Mouse (Mus musculus) myocyte (in vitro differentiated cells): ENCODE measurements around the gene Prox1. TPM values are rescaled to one million over a fixed set of nuclear protein-coding genes. Genes with fewer than 3 reads are reported as not detected.

Experiments
- H3K27me3 ChIP-seq: one replicate; pipeline ENCODE4 v1.6.1; 2011; ENCODE audit not compliant: control insufficient read depth, insufficient read depth, insufficient read length
- H3K36me3 ChIP-seq: one replicate; pipeline ENCODE4 v1.6.1; 2011; ENCODE audit not compliant: control insufficient read depth, insufficient read depth
- H3K4me2 ChIP-seq: one replicate; pipeline ENCODE4 v1.6.1; 2011; ENCODE audit warnings: low read depth, control low read depth
- H3K4me3 ChIP-seq: one replicate; pipeline ENCODE4 v1.5.1; 2011; ENCODE audit warnings: mild to moderate bottlenecking, control low read depth, moderate library complexity
- H3K79me2 ChIP-seq: one replicate; pipeline ENCODE4 v1.6.1; 2011; ENCODE audit not compliant: control insufficient read depth, insufficient read depth
- H3ac ChIP-seq: one replicate; pipeline ENCODE4 v1.6.1; 2011; ENCODE audit not compliant: control insufficient read depth, insufficient read length
- CEBPB ChIP-seq: IDR thresholded peaks from 2 replicates; pipeline ENCODE4 v1.6.1; 2011; ENCODE audit warnings: mild to moderate bottlenecking, moderate library complexity; ENCODE audit not compliant: poor library complexity, insufficient read depth, severe bottlenecking
- E2F4 ChIP-seq: IDR thresholded peaks from one replicate; pipeline ENCODE4 v1.6.1; 2011; ENCODE audit warnings: mild to moderate bottlenecking, control low read depth, moderate library complexity; ENCODE audit not compliant: insufficient read depth
- MAX ChIP-seq: IDR thresholded peaks from one replicate; pipeline ENCODE4 v1.6.1; 2011; ENCODE audit warnings: low read depth, mild to moderate bottlenecking, control low read depth
- MYOD1 ChIP-seq, 3 experiments: IDR thresholded peaks; one replicate each; pipeline ENCODE4 v1.6.1; 2011; ENCODE audit warnings: control low read depth in 2 of 3, low read depth in 2 of 3, mild to moderate bottlenecking in 2 of 3, moderate library complexity in 1 of 3; ENCODE audit not compliant: insufficient read length in 2 of 3, control insufficient read depth in 1 of 3
- MYOG ChIP-seq, 3 experiments: IDR thresholded peaks; one replicate each; pipeline ENCODE4 v1.6.1; 2011; ENCODE audit warnings: control low read depth in 2 of 3, low read depth in 2 of 3, mild to moderate bottlenecking in 2 of 3; ENCODE audit not compliant: insufficient read length in 2 of 3, control insufficient read depth in 1 of 3, insufficient read depth in 1 of 3
- POLR2A ChIP-seq: IDR thresholded peaks from one replicate; pipeline ENCODE4 v1.6.1; 2011; ENCODE audit warnings: low read depth, mild to moderate bottlenecking, control low read depth, moderate library complexity; ENCODE audit not compliant: insufficient read length
- POLR2AphosphoS2 ChIP-seq: IDR thresholded peaks from one replicate; pipeline ENCODE4 v1.6.1; 2011; ENCODE audit warnings: low read depth, control low read depth; ENCODE audit not compliant: insufficient read length
- REST ChIP-seq: IDR thresholded peaks from one replicate; pipeline ENCODE4 v1.6.1; 2011; ENCODE audit warnings: mild to moderate bottlenecking, control low read depth, moderate library complexity; ENCODE audit not compliant: insufficient read depth, insufficient read length
- SRF ChIP-seq: IDR thresholded peaks from one replicate; pipeline ENCODE4 v1.6.1; 2011; ENCODE audit warnings: low read depth; ENCODE audit not compliant: control insufficient read depth, insufficient read length
- TCF12 ChIP-seq: IDR thresholded peaks from one replicate; pipeline ENCODE4 v1.6.1; 2011; ENCODE audit warnings: mild to moderate bottlenecking, control low read depth; ENCODE audit not compliant: poor library complexity, insufficient read depth, severe bottlenecking
- TCF3 ChIP-seq: IDR thresholded peaks from one replicate; pipeline ENCODE4 v1.6.1; 2011; ENCODE audit warnings: low read depth, control low read depth; ENCODE audit not compliant: insufficient read length
- USF1 ChIP-seq: IDR thresholded peaks from one replicate; pipeline ENCODE4 v1.6.1; 2011; ENCODE audit warnings: low read depth, mild to moderate bottlenecking, control low read depth, moderate library complexity
- polyA plus RNA-seq: library from polyadenylated mRNA; unstranded; fragments of >200 nt; fragmentation: generic; extraction: Trizol; gene quantifications from one replicate; pipeline ENCODE4 v1.2.1, GENCODE M21; 2012; ENCODE audit warnings: missing spikeins

The Prox1 gene
- polyA plus RNA-seq, 1 experiment: 0.13 TPM

DNA sequence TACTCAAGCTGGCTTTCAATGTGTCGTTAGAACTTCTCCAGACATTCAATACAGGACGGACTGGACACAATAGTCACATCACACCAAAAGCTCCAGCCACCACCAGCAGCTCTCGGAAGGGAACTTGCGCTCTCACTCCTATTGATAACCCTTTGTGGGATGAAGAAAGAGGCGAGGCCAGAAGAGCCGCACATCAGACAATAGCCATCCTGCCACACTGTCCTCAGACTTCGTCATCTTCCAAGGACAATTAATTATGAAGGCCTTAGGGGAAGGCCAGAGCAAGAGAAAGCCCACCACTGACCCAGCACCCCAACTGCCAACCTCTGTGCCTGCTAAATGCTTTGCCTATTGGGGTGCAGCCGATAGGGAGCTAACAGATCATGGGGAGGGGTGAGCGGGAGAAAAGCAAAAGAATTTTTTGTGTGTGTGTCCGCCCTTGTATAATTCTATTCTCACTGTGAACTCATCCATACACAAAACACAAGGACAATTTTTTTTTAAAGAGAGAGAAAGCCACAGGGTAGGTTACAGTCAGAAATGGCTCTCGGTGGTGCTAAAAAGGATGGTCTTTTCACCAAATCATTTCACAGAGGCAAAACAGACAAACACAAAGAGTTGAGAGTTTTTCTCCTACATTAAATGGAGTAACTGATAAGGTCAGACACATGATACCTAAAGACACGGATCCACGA is 30.7 kb downstream of the Prox1 start:
- H3K36me3 ChIP-seq: no peaks in the 10 kb centered on the region
- H3K4me2 ChIP-seq: no peak overlapping the region
- no peaks in the 10 kb centered on the region for H3K27me3 ChIP-seq
- H3K4me3 ChIP-seq: no peak overlapping the region
- TF ChIP-seq TCF3 (no peak), CEBPB (no peak)
- no peak overlapping the region for H3ac ChIP-seq
- H3K79me2 ChIP-seq: no peaks in the 10 kb centered on the region

DNA sequence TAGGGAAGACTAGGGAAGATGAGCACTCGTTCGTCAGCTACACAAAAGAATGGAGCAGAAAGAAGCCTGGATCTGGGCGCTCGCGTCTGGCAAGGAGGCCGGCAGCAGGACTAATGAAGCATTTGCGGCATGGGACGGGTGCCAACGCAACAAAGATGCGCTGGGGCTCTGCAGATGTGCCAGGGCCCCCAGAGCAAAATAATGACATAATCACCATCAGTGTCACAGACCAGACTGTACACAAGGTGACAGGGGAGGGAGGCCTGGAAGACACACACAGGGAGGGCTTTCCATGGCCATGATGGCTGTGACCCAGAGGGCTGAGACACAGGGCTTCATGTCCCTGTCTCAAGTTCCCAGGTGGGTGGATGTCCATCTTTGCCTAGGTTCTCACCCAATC is 32.6 kb downstream of the Prox1 start:
- TF ChIP-seq TCF3 (no peak), USF1 (no peak), TCF12 (no peak), POLR2AphosphoS2 (no peak), SRF (no peak), REST (no peak), MAX (no peak), E2F4 (no peak), POLR2A (no peak), MYOD1 (IDR thresholded peaks at IDR 0.05; ENCODE audit: control insufficient read depth in 1 of 3, insufficient read length in 2 of 3, low read depth in 2 of 3) (no peak), CEBPB (no peak), MYOG (IDR thresholded peaks at IDR 0.05; ENCODE audit: control insufficient read depth in 1 of 3, insufficient read depth in 1 of 3, insufficient read length in 2 of 3, low read depth in 2 of 3) (no peak)
- no peaks in the 10 kb centered on the region for H3K79me2 ChIP-seq
- no peak overlapping the region for H3K4me3 ChIP-seq
- no peak overlapping the region for H3ac ChIP-seq
- no peaks in the 10 kb centered on the region for H3K27me3 ChIP-seq
- H3K36me3 ChIP-seq: no peaks in the 10 kb centered on the region
- no peak overlapping the region for H3K4me2 ChIP-seq

DNA sequence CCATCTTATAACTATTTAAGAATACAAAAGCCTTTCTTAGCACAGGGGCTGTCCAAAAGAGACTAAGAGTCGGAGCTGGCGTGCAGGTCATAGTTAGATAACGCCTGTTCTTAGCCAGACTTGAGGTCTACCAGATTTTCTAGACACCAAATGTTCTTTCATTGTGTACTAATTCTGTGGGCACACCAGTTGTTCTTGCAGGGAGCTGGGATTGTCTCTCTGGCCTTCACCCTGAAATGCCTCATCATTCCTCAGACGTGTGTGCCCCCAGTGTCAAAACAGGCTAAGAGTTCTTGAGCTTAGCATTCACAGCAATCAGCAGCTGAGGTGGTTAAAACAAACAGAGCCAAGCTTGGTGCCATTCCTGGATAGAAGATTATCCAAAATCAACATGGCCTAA is 37.6 kb downstream of the Prox1 start:
- Histone ChIP-seq H3ac (no peak overlapping the region), H3K36me3 (no peaks in the 10 kb centered on the region), H3K79me2 (no peaks in the 10 kb centered on the region), H3K4me2 (no peak overlapping the region), H3K27me3 (no peaks in the 10 kb centered on the region), H3K4me3 (no peak overlapping the region)
- TF ChIP-seq MYOG (IDR thresholded peaks at IDR 0.05; ENCODE audit: control insufficient read depth in 1 of 3, insufficient read depth in 1 of 3, insufficient read length in 2 of 3, low read depth in 2 of 3) (peak in 2 of 3 experiments; percentile 36 to 76), TCF3 (no peak), MYOD1 (IDR thresholded peaks at IDR 0.05; ENCODE audit: control insufficient read depth in 1 of 3, insufficient read length in 2 of 3, low read depth in 2 of 3) (peak in 1 of 3 experiments; percentile 46)

DNA sequence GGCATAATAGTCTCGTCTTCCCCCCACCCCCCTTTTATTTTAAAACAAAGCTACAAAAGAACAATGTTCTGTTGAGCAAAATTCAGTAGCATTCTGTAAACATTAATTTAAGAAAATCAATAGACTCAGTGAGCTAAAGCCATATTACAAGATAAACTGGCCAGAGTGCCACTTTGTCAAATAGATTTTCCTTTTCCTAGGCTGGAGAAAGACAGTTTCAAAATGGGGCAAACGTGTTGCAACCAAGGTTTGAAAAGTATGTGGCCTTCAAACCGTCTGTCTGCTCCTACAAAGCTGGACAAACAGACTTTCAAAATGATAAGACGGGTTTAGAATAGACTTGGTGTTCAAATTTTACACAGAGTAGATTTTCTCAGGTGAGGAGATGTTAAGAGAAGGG is 39.6 kb downstream of the Prox1 start:
- TF ChIP-seq E2F4: no peak
- TF ChIP-seq USF1: no peak
- no peak for TF ChIP-seq SRF
- no peak for TF ChIP-seq MAX
- no peak for TF ChIP-seq MYOG (IDR thresholded peaks at IDR 0.05; ENCODE audit: control insufficient read depth in 1 of 3, insufficient read depth in 1 of 3, insufficient read length in 2 of 3, low read depth in 2 of 3)
- TF ChIP-seq POLR2A: no peak
- no peak for TF ChIP-seq REST
- no peak for TF ChIP-seq TCF12
- TF ChIP-seq CEBPB: no peak
- no peak for TF ChIP-seq POLR2AphosphoS2
- TF ChIP-seq TCF3: no peak
- no peak for TF ChIP-seq MYOD1 (IDR thresholded peaks at IDR 0.05; ENCODE audit: control insufficient read depth in 1 of 3, insufficient read length in 2 of 3, low read depth in 2 of 3)

DNA sequence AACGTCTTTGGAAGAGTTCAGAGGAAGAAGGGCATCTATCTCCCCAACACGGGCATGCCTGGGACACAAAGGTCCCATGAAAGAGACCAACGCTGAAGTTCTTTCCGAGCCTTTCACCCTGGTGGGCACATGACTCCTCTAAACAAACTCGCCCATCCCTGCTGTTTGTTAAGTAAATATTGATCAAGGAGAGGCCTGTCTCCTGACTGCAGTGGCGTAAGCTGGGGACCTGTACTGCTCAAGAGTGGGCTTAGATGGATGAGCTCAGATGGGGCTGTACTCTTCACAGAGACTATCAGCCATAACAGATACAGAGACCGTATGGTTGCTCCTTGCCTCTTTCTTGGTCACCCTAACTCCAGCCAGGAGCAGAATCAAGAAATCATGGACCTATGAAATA is 41.0 kb downstream of the Prox1 start:
- H3ac ChIP-seq: no peak overlapping the region
- H3K36me3 ChIP-seq: no peaks in the 10 kb centered on the region
- no peaks in the 10 kb centered on the region for H3K79me2 ChIP-seq
- H3K27me3 ChIP-seq: no peaks in the 10 kb centered on the region
- TF ChIP-seq TCF12: no peak
- TF ChIP-seq MYOD1 (IDR thresholded peaks at IDR 0.05; ENCODE audit: control insufficient read depth in 1 of 3, insufficient read length in 2 of 3, low read depth in 2 of 3): no peak
- TF ChIP-seq CEBPB: no peak
- no peak for TF ChIP-seq MAX
- no peak for TF ChIP-seq E2F4
- no peak for TF ChIP-seq POLR2A
- no peak for TF ChIP-seq MYOG (IDR thresholded peaks at IDR 0.05; ENCODE audit: control insufficient read depth in 1 of 3, insufficient read depth in 1 of 3, insufficient read length in 2 of 3, low read depth in 2 of 3)
- TF ChIP-seq SRF: no peak
- TF ChIP-seq USF1: no peak
- TF ChIP-seq TCF3: no peak
- no peak for TF ChIP-seq REST
- TF ChIP-seq POLR2AphosphoS2: no peak
- no peak overlapping the region for H3K4me2 ChIP-seq
- no peak overlapping the region for H3K4me3 ChIP-seq

More for the DNA sequence above, 39.6 kb downstream of the Prox1 start:
- Histone ChIP-seq H3K27me3 (no peaks in the 10 kb centered on the region), H3K4me2 (no peak overlapping the region), H3K36me3 (no peaks in the 10 kb centered on the region), H3K4me3 (no peak overlapping the region), H3ac (no peak overlapping the region), H3K79me2 (no peaks in the 10 kb centered on the region)
